Mouse (Mus musculus) hindbrain, embryonic 13.5 days (tissue): ENCODE measurements at regions not wholly inside any gene's neighbourhood (a gene's known extent, or its start where the extent isn't known, plus 50 kb on each side); places are given as distances from the start of the nearest gene placed in this dataset.
"Not testable (repeated sequence)": the region's sequence is repeated elsewhere in the genome, so short reads cannot be mapped to it uniquely, and the experiment has no call there.

ENCODE experiments used
- ATAC-seq: fragments of 200-750 bp; cut with Nextera tagmentation; 2 replicates; pipeline ENCODE4 v1.8.0; 2017; ENCODE audit warnings: moderate TSS enrichment; ENCODE audit not compliant: low FRiP score
- H3K27ac ChIP-seq: fragments of 300-500 bp; sonication (generic); 2 replicates; pipeline ENCODE4 v1.5.1; 2015; ENCODE audit warnings: inconsistent platforms, mild to moderate bottlenecking, moderate library complexity
- H3K27me3 ChIP-seq: fragments of 300-500 bp; sonication (generic); 2 replicates; pipeline ENCODE4 v1.6.1; 2015; ENCODE audit warnings: mild to moderate bottlenecking, inconsistent platforms
- H3K36me3 ChIP-seq: fragments of 300-500 bp; sonication (generic); 2 replicates; pipeline ENCODE4 v1.6.1; 2015; ENCODE audit warnings: mild to moderate bottlenecking, inconsistent platforms
- H3K4me1 ChIP-seq: fragments of 300-500 bp; sonication (generic); replicated peaks from 2 replicates; pipeline ENCODE4 v1.6.1; 2015; ENCODE audit warnings: inconsistent platforms
- H3K4me2 ChIP-seq: fragments of 300-500 bp; sonication (generic); 2 replicates; pipeline ENCODE4 v1.6.1; 2015; ENCODE audit warnings: inconsistent platforms, mild to moderate bottlenecking, moderate library complexity
- H3K4me3 ChIP-seq: fragments of 300-500 bp; sonication (generic); 2 replicates; pipeline ENCODE4 v1.5.1; 2015; ENCODE audit warnings: mild to moderate bottlenecking, inconsistent platforms
- H3K9ac ChIP-seq: fragments of 300-500 bp; sonication (generic); 2 replicates; pipeline ENCODE4 v1.6.1; 2015; ENCODE audit warnings: mild to moderate bottlenecking, inconsistent platforms
- H3K9me3 ChIP-seq: fragments of 300-500 bp; sonication (generic); 2 replicates; pipeline ENCODE4 v1.6.1; 2016; ENCODE audit warnings: inconsistent platforms
- WGBS: fragments of 180-500 bp; shearing (Covaris S2); methylation state at CpG from one replicate; pipeline ENCODE4 v1.1.7; 2015; 5-methylcytosine and 5-hydroxymethylcytosine counted together

DNA sequence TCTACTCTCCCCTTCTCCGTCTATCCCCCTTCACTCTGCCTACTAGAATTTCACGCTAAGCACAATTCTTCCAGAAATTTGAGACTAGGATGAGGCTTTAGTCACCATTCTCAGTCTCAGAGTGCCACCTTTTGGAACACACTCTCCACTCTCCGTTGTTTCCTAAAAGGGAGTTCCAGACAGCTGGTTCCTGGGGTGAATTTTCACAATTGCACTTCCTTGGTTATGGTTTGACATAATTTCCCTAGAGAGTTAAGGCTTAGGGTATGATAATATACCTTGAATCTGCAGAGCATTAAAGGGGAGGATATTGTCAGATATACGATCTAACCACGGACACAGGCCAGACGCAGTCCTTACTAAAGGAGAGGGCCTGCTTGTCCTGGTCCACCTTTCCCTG, 444.8 kb downstream of the Ets1 start:
- H3K36me3 ChIP-seq = no peaks in the 10 kb centered on the region
- WGBS = 65% methylated on average over 6 of the region's 6 CpGs
- no peak for ATAC-seq
- H3K27ac ChIP-seq = no peak overlapping the region
- no peaks in the 10 kb centered on the region for H3K27me3 ChIP-seq
- no peak overlapping the region for H3K4me3 ChIP-seq
- H3K4me1 ChIP-seq = no peaks in the 10 kb centered on the region
- no peak overlapping the region for H3K9ac ChIP-seq
- no peak overlapping the region for H3K4me2 ChIP-seq
- no peaks in the 10 kb centered on the region for H3K9me3 ChIP-seq

- no peak overlapping the region for H3K27ac ChIP-seq
- H3K27me3 ChIP-seq = 0 out of 2 replicates have a peak, but pooled peaks cover 4% of the 10 kb centered on the region
- no peak overlapping the region for H3K4me2 ChIP-seq
- no peaks in the 10 kb centered on the region for H3K36me3 ChIP-seq
- no peak overlapping the region for H3K4me3 ChIP-seq
- 84% methylated on average over 3 of the region's 3 CpGs for WGBS
- H3K4me1 ChIP-seq = no peaks in the 10 kb centered on the region
- no peak overlapping the region for H3K9ac ChIP-seq
- no peak for ATAC-seq
- H3K9me3 ChIP-seq = no peaks in the 10 kb centered on the region
Observed at GRCm38 (mm10) chr9:33089977-33090376, 454.0 kb downstream of the Ets1 start.

DNA sequence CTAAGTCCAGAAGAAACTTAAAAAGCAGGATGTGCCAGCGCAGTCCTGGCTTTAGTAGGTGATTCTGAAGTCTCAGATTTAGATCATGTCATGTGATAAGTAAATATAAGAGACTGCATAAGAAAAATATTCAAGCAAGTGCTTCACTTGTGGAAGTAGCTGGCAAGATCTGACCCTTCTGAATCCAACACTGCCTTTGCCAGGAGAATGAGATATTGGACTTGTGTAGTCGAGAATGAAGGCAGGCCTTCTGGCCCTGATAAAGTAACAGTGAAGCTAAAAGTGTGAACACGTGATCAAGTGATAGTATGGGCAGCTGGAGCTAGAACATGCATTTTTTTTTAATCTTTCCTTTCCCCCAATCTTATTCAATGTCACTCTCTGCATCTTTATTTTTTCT, 455.6 kb downstream of the Ets1 start:
- Histone ChIP-seq H3K27me3 (0 out of 2 replicates have a peak, but pooled peaks cover 6% of the 10 kb centered on the region), H3K4me2 (no peak overlapping the region), H3K27ac (no peak overlapping the region), H3K9me3 (no peaks in the 10 kb centered on the region), H3K4me1 (no peaks in the 10 kb centered on the region), H3K36me3 (no peaks in the 10 kb centered on the region), H3K9ac (no peak overlapping the region), H3K4me3 (no peak overlapping the region)
- 87% methylated on average over 3 of the region's 3 CpGs for WGBS
- ATAC-seq = no peak

- no peak overlapping the region for H3K4me2 ChIP-seq
- no peak overlapping the region for H3K4me3 ChIP-seq
- H3K9me3 ChIP-seq = no peaks in the 10 kb centered on the region
- no peak overlapping the region for H3K9ac ChIP-seq
- peaks cover 8% of the 10 kb centered on the region; the same call in 1 of the 2 replicates for H3K27me3 ChIP-seq
- H3K27ac ChIP-seq = no peak overlapping the region
- no peaks in the 10 kb centered on the region for H3K4me1 ChIP-seq
- WGBS = 1% methylated on average over 3 of the region's 3 CpGs
- no peak for ATAC-seq
- no peaks in the 10 kb centered on the region for H3K36me3 ChIP-seq
Observed at GRCm38 (mm10) chr9:33095654-33096053, 459.6 kb downstream of the Ets1 start.

- ATAC-seq = no peak
Observed at GRCm38 (mm10) chr9:33101206-33101605, 465.2 kb downstream of the Ets1 start.

GRCm38 (mm10) chr9:33104623-33105074, 468.6 kb downstream of the Ets1 start:
- WGBS = 24% methylated on average over 3 of the region's 3 CpGs
- H3K36me3 ChIP-seq = no peaks in the 10 kb centered on the region
- no peaks in the 10 kb centered on the region for H3K9me3 ChIP-seq
- H3K27ac ChIP-seq = peak overlapping the region; percentile 59
- H3K4me2 ChIP-seq = no peak overlapping the region
- no peak for ATAC-seq
- H3K9ac ChIP-seq = no peak overlapping the region
- peaks cover 8% of the 10 kb centered on the region for H3K4me1 ChIP-seq
- no peak overlapping the region for H3K4me3 ChIP-seq
- peaks cover 3% of the 10 kb centered on the region; the same call in 1 of the 2 replicates for H3K27me3 ChIP-seq

More at GRCm38 (mm10) chr9:33101206-33101605, 465.2 kb downstream of the Ets1 start:
- Histone ChIP-seq H3K4me3 (no peak overlapping the region), H3K4me1 (peaks cover 8% of the 10 kb centered on the region), H3K36me3 (no peaks in the 10 kb centered on the region), H3K27me3 (peaks cover 7% of the 10 kb centered on the region; the same call in 1 of the 2 replicates), H3K4me2 (no peak overlapping the region), H3K27ac (no peak overlapping the region), H3K9ac (no peak overlapping the region), H3K9me3 (no peaks in the 10 kb centered on the region)
- 85% methylated on average over 3 of the region's 3 CpGs for WGBS

GRCm38 (mm10) chr9:33123841-33124240, 487.8 kb downstream of the Ets1 start:
- Histone ChIP-seq H3K27ac (no peak overlapping the region), H3K4me2 (no peak overlapping the region), H3K4me3 (no peak overlapping the region), H3K9ac (no peak overlapping the region), H3K36me3 (no peaks in the 10 kb centered on the region), H3K27me3 (no peaks in the 10 kb centered on the region), H3K9me3 (no peaks in the 10 kb centered on the region), H3K4me1 (no peaks in the 10 kb centered on the region)
- WGBS = 98% methylated on average over 1 of the region's 1 CpGs
- no peak for ATAC-seq

- no peaks in the 10 kb centered on the region for H3K36me3 ChIP-seq
- ATAC-seq = no peak
- H3K4me2 ChIP-seq = no peak overlapping the region
- H3K9me3 ChIP-seq = no peaks in the 10 kb centered on the region
- 22% methylated on average over 1 of the region's 1 CpGs for WGBS
- H3K27ac ChIP-seq = no peak overlapping the region
- H3K9ac ChIP-seq = no peak overlapping the region
- no peaks in the 10 kb centered on the region for H3K27me3 ChIP-seq
- H3K4me3 ChIP-seq = no peak overlapping the region
- H3K4me1 ChIP-seq = peaks cover 5% of the 10 kb centered on the region; the same call in 1 of the 2 replicates
Observed at GRCm38 (mm10) chr9:33152186-33152585, 516.2 kb downstream of the Ets1 start.

DNA sequence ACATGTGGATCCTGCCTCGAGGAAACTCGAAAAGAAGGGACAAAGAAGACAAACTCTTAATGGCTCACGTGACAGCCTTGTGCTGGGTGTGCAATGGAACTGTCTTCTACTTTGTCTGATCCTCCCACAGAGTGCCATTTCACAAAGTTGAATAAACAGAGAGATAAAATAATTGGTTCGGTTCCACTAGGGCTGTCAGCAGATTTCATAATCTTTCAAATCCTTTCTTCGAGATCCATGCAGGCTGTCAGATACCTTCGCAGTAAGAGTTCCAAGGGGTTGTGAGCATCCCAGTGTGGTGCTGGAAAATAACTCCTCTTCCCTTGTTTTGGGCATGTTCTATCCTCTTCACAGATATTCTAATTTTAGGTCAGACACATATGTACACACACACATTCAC, 532.1 kb downstream of the Ets1 start:
- Histone ChIP-seq H3K4me2 (no peak overlapping the region), H3K9ac (no peak overlapping the region), H3K4me1 (no peaks in the 10 kb centered on the region), H3K4me3 (no peak overlapping the region), H3K27ac (no peak overlapping the region), H3K9me3 (no peaks in the 10 kb centered on the region), H3K36me3 (no peaks in the 10 kb centered on the region), H3K27me3 (no peaks in the 10 kb centered on the region)
- 79% methylated on average over 6 of the region's 6 CpGs for WGBS
- ATAC-seq = no peak

DNA sequence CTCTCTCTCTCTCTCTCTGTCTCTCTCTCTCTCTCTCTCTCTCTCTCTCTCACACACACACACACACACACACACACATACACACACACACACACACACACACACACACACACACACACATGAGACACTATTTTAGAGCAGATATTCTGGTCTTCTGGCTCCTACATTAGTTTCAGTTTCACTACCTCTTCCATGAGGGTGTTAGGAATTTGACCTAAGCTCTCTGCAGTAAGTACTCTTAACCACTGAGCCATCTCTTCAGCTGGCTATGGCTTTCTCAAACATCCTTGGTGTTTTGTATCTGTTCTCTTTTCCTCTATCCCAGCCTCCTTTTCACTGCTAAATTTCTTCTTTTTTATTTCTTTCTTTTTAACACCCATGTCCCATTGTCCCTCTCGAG, 533.1 kb downstream of the Ets1 start:
- not testable (repeated sequence) for H3K4me2 ChIP-seq, H3K27me3 ChIP-seq, H3K9me3 ChIP-seq, H3K36me3 ChIP-seq, H3K9ac ChIP-seq, H3K4me1 ChIP-seq, ATAC-seq, H3K4me3 ChIP-seq, H3K27ac ChIP-seq
- WGBS = 79% methylated on average over 1 of the region's 1 CpGs

DNA sequence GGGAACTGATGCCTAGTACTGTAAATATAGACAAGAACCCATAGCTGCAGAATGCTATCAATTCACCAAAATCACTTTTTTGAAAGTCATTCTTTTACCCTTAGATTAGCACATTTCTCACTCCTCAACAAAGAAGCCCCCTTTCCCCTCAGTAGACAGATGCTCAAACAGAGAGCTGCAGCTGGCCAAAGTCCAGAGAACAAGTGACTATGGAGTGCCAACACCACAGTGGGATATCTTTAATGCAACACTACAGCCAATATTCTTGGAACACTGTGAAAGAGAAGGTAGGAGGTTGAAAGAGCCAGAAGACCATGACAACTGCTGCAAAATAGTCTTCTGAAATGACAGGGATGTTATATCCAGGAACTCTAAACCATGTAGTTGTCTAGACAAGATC, 544.0 kb downstream of the Ets1 start:
- no peak overlapping the region for H3K4me3 ChIP-seq
- no peaks in the 10 kb centered on the region for H3K9me3 ChIP-seq
- H3K36me3 ChIP-seq = no peaks in the 10 kb centered on the region
- H3K9ac ChIP-seq = no peak overlapping the region
- no peak for ATAC-seq
- no peak overlapping the region for H3K4me2 ChIP-seq
- no peaks in the 10 kb centered on the region for H3K4me1 ChIP-seq
- no peak overlapping the region for H3K27ac ChIP-seq
- H3K27me3 ChIP-seq = no peaks in the 10 kb centered on the region

DNA sequence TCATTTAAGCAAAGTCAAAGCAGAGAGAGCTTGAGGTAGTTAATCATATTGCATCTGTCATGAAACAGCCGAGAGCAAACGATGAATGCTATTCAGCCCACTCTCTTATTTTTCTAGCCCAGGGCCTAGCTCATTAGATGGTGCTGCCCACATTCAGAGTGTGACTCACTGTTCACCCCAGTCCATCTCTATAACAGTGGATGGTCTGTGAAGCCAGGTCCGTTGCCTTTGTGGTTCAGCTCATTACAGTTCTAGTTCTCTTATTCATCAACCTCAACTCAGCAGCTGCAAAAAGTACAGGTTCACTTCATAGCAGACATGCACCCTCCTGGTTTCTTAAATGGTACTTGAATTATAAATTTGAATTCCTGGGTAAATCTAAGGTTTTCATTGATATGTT, 551.2 kb downstream of the Ets1 start:
- H3K9ac ChIP-seq = no peak overlapping the region
- no peak overlapping the region for H3K4me3 ChIP-seq
- no peaks in the 10 kb centered on the region for H3K27me3 ChIP-seq
- no peak overlapping the region for H3K4me2 ChIP-seq
- no peak for ATAC-seq
- H3K36me3 ChIP-seq = no peaks in the 10 kb centered on the region
- H3K9me3 ChIP-seq = no peaks in the 10 kb centered on the region
- H3K4me1 ChIP-seq = no peaks in the 10 kb centered on the region
- 77% methylated on average over 3 of the region's 3 CpGs for WGBS
- H3K27ac ChIP-seq = no peak overlapping the region

- Histone ChIP-seq H3K4me3 (no peak overlapping the region), H3K4me2 (no peak overlapping the region), H3K9ac (no peak overlapping the region), H3K27ac (no peak overlapping the region), H3K36me3 (no peaks in the 10 kb centered on the region), H3K4me1 (no peaks in the 10 kb centered on the region), H3K9me3 (no peaks in the 10 kb centered on the region), H3K27me3 (no peaks in the 10 kb centered on the region)
- 87% methylated on average over 2 of the region's 2 CpGs for WGBS
- no peak for ATAC-seq
Observed at GRCm38 (mm10) chr9:33209083-33209482, 573.1 kb downstream of the Ets1 start.
